Mouse (Mus musculus): ENCODE results near the gene Gpr157. TPM values are rescaled to one million over a fixed set of nuclear protein-coding genes. Genes with fewer than 3 reads are reported as not detected.

Gene Gpr157
- polyA plus RNA-seq, 1 experiment: 5.1 TPM

DNA sequence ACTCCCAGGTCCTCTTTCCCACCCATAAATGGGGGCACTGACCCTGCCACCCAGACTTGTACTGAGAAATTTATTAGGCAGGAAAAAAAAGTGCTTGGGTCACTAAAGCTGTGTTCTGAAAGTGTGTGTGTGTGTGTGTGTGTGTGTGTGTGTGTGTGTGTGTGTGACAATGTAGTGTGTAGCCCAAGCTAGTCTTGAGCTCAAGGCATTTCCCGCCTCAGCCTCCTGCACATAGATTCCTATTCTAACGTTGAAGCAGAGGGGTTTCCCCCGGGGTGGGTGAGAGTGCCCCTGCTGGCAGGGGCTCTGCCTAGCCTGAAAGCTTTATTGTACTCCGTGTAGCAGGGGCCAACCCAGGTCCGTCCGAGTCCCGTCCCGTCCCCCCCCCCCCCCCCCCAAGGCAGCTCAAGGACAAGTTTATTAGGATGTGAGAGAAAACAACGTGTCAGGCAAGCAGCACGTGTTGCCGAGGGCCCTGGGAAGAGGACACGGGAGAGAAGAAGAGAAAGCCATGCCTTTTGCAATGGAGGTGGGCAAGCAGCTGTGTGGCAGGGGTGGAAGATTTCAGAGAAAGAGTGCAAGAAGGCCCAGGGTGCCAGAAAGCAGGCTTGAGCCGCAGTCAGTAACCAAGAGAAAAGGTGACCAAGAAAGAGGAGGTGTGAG is 37.5 kb upstream of the Gpr157 start:
- H3K27ac ChIP-seq (ENCODE audit: insufficient read depth, low read depth, low read length): peak overlapping the region; percentile 66
- peak overlapping the region; percentile 74 for H3K4me3 ChIP-seq (ENCODE audit: insufficient read depth, low read length)
- H3K4me1 ChIP-seq (ENCODE audit: control insufficient read depth, insufficient read depth, low read length): peaks cover 35% of the 10 kb centered on the region
- TF ChIP-seq POLR2A (IDR thresholded peaks at IDR 0.05; ENCODE audit: borderline replicate concordance, low read depth, low read length) (no peak), CTCF (IDR thresholded peaks at IDR 0.05; ENCODE audit: low read depth, low read length) (no peak)

- Histone ChIP-seq H3K4me1 (ENCODE audit: control insufficient read depth, insufficient read depth, low read length) (peaks cover 35% of the 10 kb centered on the region), H3K27ac (ENCODE audit: insufficient read depth, low read depth, low read length) (no peak overlapping the region), H3K4me3 (ENCODE audit: insufficient read depth, low read length) (no peak overlapping the region)
- TF ChIP-seq POLR2A (IDR thresholded peaks at IDR 0.05; ENCODE audit: borderline replicate concordance, low read depth, low read length) (no peak), CTCF (IDR thresholded peaks at IDR 0.05; ENCODE audit: low read depth, low read length) (no peak)
Measured at GRCm38 (mm10) chr4:150051514-150051913, 35.7 kb upstream of the Gpr157 start.

- Histone ChIP-seq H3K4me3 (ENCODE audit: insufficient read depth, low read length) (no peak overlapping the region), H3K4me1 (ENCODE audit: control insufficient read depth, insufficient read depth, low read length) (peaks cover 35% of the 10 kb centered on the region), H3K27ac (ENCODE audit: insufficient read depth, low read depth, low read length) (no peak overlapping the region)
- TF ChIP-seq POLR2A (IDR thresholded peaks at IDR 0.05; ENCODE audit: borderline replicate concordance, low read depth, low read length): no peak
Measured at GRCm38 (mm10) chr4:150052380-150052779, 34.8 kb upstream of the Gpr157 start.

- H3K27ac ChIP-seq (ENCODE audit: insufficient read depth, low read depth, low read length): no peak overlapping the region
- no peak for TF ChIP-seq CTCF (IDR thresholded peaks at IDR 0.05; ENCODE audit: low read depth, low read length)
- TF ChIP-seq POLR2A (IDR thresholded peaks at IDR 0.05; ENCODE audit: borderline replicate concordance, low read depth, low read length): no peak
- H3K4me1 ChIP-seq (ENCODE audit: control insufficient read depth, insufficient read depth, low read length): peaks cover 40% of the 10 kb centered on the region
- no peak overlapping the region for H3K4me3 ChIP-seq (ENCODE audit: insufficient read depth, low read length)
Measured at GRCm38 (mm10) chr4:150056171-150056570, 31.0 kb upstream of the Gpr157 start.

DNA sequence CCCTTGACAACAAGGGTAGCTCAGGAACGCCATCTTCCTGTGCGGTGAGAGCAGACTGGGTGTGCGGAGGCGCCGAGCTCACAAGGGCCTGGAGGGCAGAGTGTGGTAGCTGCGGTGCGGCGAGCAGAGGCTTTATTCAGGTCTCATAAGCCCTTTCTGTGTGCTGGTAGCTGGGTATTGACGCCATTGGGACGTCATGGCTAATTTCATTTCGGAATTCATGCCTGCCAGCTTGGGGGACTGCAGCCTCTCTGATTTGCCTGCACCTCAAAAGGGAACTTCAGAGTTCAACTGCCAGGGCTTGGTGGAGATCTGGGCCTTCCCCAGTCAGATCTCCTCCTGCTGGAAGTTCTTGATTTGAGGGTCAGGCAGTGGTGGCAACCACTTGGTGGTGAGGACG is 29.4 kb upstream of the Gpr157 start:
- TF ChIP-seq POLR2A (IDR thresholded peaks at IDR 0.05; ENCODE audit: borderline replicate concordance, low read depth, low read length) (no peak), CTCF (IDR thresholded peaks at IDR 0.05; ENCODE audit: low read depth, low read length) (no peak)
- no peak overlapping the region for H3K27ac ChIP-seq (ENCODE audit: insufficient read depth, low read depth, low read length)
- H3K4me1 ChIP-seq (ENCODE audit: control insufficient read depth, insufficient read depth, low read length): peaks cover 44% of the 10 kb centered on the region
- H3K4me3 ChIP-seq (ENCODE audit: insufficient read depth, low read length): no peak overlapping the region

- TF ChIP-seq CTCF (IDR thresholded peaks at IDR 0.05; ENCODE audit: low read depth, low read length): no peak
- no peak for TF ChIP-seq POLR2A (IDR thresholded peaks at IDR 0.05; ENCODE audit: borderline replicate concordance, low read depth, low read length)
- Histone ChIP-seq H3K4me1 (ENCODE audit: control insufficient read depth, insufficient read depth, low read length) (peaks cover 53% of the 10 kb centered on the region), H3K27ac (ENCODE audit: insufficient read depth, low read depth, low read length) (peak overlapping the region; percentile 67), H3K4me3 (ENCODE audit: insufficient read depth, low read length) (no peak overlapping the region)
Measured at GRCm38 (mm10) chr4:150059841-150060468, 27.2 kb upstream of the Gpr157 start.

DNA sequence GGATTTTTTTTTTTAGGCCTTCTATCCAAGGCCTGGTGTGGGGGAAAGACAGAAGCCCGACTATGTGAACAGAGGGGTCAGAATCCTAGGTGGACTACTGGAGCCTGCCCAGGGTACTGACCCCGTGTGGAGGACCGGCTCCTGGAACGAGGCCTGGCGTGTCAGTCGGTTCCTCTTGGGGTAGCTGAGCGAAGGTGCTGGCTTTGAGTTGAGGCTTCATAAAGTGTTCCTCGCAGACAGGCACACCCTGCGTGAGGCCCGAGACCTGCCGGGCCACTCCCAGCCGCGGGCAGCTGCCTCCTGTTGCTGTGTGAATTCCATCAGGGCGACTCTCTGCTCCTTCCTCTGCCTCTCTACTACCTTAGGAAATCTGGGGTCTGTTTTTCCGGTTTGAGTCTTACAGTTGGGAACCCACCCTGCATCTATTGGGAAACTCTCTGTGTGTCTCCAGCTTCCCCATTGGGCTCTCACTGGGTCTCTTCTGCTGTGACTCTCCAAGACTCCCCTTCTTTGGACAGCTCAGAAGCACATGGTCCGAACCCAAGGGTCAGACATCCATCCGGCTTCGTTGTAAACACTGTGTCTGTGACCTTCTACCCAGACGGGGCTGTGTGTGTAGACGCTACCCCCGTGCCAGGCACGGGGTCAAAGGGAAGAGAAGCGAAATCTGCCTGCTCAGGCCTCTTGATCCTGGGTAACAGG is 26.5 kb upstream of the Gpr157 start:
- Histone ChIP-seq H3K4me1 (ENCODE audit: control insufficient read depth, insufficient read depth, low read length) (peaks cover 59% of the 10 kb centered on the region), H3K27ac (ENCODE audit: insufficient read depth, low read depth, low read length) (peak overlapping the region; percentile 67), H3K4me3 (ENCODE audit: insufficient read depth, low read length) (no peak overlapping the region)
- TF ChIP-seq CTCF (IDR thresholded peaks at IDR 0.05; ENCODE audit: low read depth, low read length): no peak
- TF ChIP-seq POLR2A (IDR thresholded peaks at IDR 0.05; ENCODE audit: borderline replicate concordance, low read depth, low read length): no peak

GRCm38 (mm10) chr4:150061432-150062225 is 25.5 kb upstream of the Gpr157 start:
- Histone ChIP-seq H3K27ac (ENCODE audit: insufficient read depth, low read depth, low read length) (0 out of 2 replicates have a peak overlapping the region, but pooled peaks have one; percentile 67), H3K4me3 (ENCODE audit: insufficient read depth, low read length) (no peak overlapping the region), H3K4me1 (ENCODE audit: control insufficient read depth, insufficient read depth, low read length) (peaks cover 59% of the 10 kb centered on the region)
- TF ChIP-seq CTCF (IDR thresholded peaks at IDR 0.05; ENCODE audit: low read depth, low read length) (no peak), POLR2A (IDR thresholded peaks at IDR 0.05; ENCODE audit: borderline replicate concordance, low read depth, low read length) (no peak)

DNA sequence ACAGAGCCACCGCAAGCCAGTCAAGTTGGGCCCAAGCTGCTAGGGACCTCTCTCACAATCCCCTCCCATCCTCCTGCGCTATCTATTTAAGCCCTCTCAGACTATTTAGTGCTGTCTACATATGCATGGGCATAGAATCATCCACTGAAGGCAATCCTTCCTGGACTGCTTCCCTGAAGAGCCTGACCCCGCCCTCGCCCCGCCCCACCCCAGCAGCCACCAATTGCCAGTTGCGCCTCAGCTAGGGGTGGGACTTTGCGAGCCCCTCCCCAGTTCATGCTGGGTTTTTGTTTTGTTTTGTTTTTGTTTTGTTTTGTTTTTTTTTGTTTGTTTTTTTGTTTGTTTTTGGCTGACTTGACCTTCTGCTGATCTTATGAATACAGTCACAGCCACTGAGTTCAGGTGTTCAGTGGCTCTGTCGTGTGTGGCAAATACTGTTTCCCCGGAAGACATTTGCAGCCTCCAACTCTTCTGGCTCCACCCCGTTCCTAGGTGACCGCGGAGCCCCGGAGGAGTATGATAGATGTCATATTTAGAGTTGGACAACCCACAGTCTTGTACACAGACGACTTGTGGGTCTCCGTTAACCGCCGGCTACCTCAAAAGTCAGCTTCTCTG is 20.4 kb upstream of the Gpr157 start:
- Histone ChIP-seq H3K4me1 (ENCODE audit: control insufficient read depth, insufficient read depth, low read length) (peaks cover 30% of the 10 kb centered on the region), H3K27ac (ENCODE audit: insufficient read depth, low read depth, low read length) (no peak overlapping the region), H3K4me3 (ENCODE audit: insufficient read depth, low read length) (no peak overlapping the region)

More for the DNA sequence above, 20.4 kb upstream of the Gpr157 start:
- no peak for TF ChIP-seq CTCF (IDR thresholded peaks at IDR 0.05; ENCODE audit: low read depth, low read length)
- no peak for TF ChIP-seq POLR2A (IDR thresholded peaks at IDR 0.05; ENCODE audit: borderline replicate concordance, low read depth, low read length)

Measured in bone marrow macrophage, adult 2 months (primary cell).